Mouse (Mus musculus) CH12.LX (cell line): ENCODE measurements around the gene Vwa5b1. TPM values are rescaled to one million over a fixed set of nuclear protein-coding genes. Genes with fewer than 3 reads are reported as not detected.
A peak's percentile ranks its signal among the peaks of the same experiment; 100 is the strongest.

Experiments
- DNase-seq: peaks from one replicate; pipeline ENCODE4 v3.0.0-alpha.2; 2013; ENCODE audit errors: extremely low read depth
- H3K27ac ChIP-seq: 2 replicates; pipeline ENCODE4 v1.5.1; 2012; ENCODE audit warnings: low read depth, mild to moderate bottlenecking, control low read depth, moderate library complexity; ENCODE audit not compliant: insufficient read depth
- H3K27me3 ChIP-seq: replicated peaks from 2 replicates; pipeline ENCODE3; 2012; ENCODE audit warnings: inconsistent platforms
- H3K36me3 ChIP-seq, 2 experiments: replicated peaks in 1 of 2; 2 replicates each; pipeline versions ENCODE3 to v1.6.1; 2012; ENCODE audit warnings: inconsistent platforms in 1 of 2, low read length in 1 of 2, mild to moderate bottlenecking in 1 of 2, mixed read lengths in 1 of 2, moderate library complexity in 1 of 2; ENCODE audit not compliant: control insufficient read depth in 1 of 2, insufficient read depth in 1 of 2
- H3K4me1 ChIP-seq, 2 experiments: 2 replicates each; pipeline ENCODE4 v1.6.1; 2012; ENCODE audit warnings: inconsistent platforms in 1 of 2, moderate library complexity in 1 of 2; ENCODE audit not compliant: insufficient read depth in 2 of 2, control insufficient read depth in 1 of 2
- H3K4me2 ChIP-seq: 2 replicates; pipeline ENCODE4 v1.6.1; 2012; ENCODE audit warnings: low read depth, mild to moderate bottlenecking, control low read depth; ENCODE audit not compliant: poor library complexity, insufficient read depth, severe bottlenecking
- H3K4me3 ChIP-seq, 3 experiments: fragments of 150-350 bp in 1 of 3; sonication (generic) in 1 of 3; replicated peaks in 1 of 3; 2 replicates each; pipeline versions ENCODE3 to v1.5.1; 2011 to 2012; ENCODE audit warnings: low read depth in 2 of 3, low read length in 2 of 3, mild to moderate bottlenecking in 2 of 3, moderate library complexity in 2 of 3, control low read depth in 1 of 3, improper control_type of control experiment in 1 of 3, inconsistent platforms in 1 of 3, mixed read lengths in 1 of 3; ENCODE audit not compliant: poor library complexity in 1 of 3
- H3K79me2 ChIP-seq: replicated peaks from 2 replicates; pipeline ENCODE4 v1.6.1; 2012; ENCODE audit warnings: mild to moderate bottlenecking, moderate library complexity; ENCODE audit not compliant: control insufficient read depth, poor library complexity, insufficient read depth, severe bottlenecking; ENCODE audit errors: extremely low read depth
- H3K9ac ChIP-seq: 2 replicates; pipeline ENCODE4 v1.6.1; 2012; ENCODE audit warnings: low read depth, mild to moderate bottlenecking, control low read depth, moderate library complexity; ENCODE audit not compliant: insufficient read depth
- H3K9me3 ChIP-seq: replicated peaks from 2 replicates; pipeline ENCODE3; 2012; ENCODE audit warnings: low read length, inconsistent platforms, mixed read lengths
- CHD2 ChIP-seq: IDR thresholded peaks from 2 replicates; pipeline ENCODE4 v1.6.1; 2011; ENCODE audit warnings: low read length, improper control_type of control experiment
- CTCF ChIP-seq, 2 experiments: IDR thresholded peaks in 1 of 2; conservative IDR thresholded peaks in 1 of 2; 2 replicates each; pipeline ENCODE4 v1.5.1; 2011 to 2012; ENCODE audit warnings: low read depth in 2 of 2, low read length in 2 of 2, improper control_type of control experiment in 1 of 2, inconsistent platforms in 1 of 2, mild to moderate bottlenecking in 1 of 2, moderate library complexity in 1 of 2
- E2F4 ChIP-seq: IDR thresholded peaks from 2 replicates; pipeline ENCODE4 v1.6.1; 2011; ENCODE audit warnings: low read depth, low read length, improper control_type of control experiment; ENCODE audit not compliant: insufficient replicate concordance
- JUN ChIP-seq: IDR thresholded peaks from 2 replicates; pipeline ENCODE4 v1.6.1; 2011; ENCODE audit warnings: low read depth, mild to moderate bottlenecking, low read length, improper control_type of control experiment, moderate library complexity; ENCODE audit not compliant: insufficient read depth
- JUND ChIP-seq: conservative IDR thresholded peaks from 2 replicates; pipeline ENCODE4 v1.6.1; 2011; ENCODE audit warnings: low read depth, low read length, improper control_type of control experiment
- MAFK ChIP-seq: IDR thresholded peaks from 2 replicates; pipeline ENCODE4 v1.6.1; 2011; ENCODE audit warnings: low read length, improper control_type of control experiment; ENCODE audit not compliant: insufficient replicate concordance
- MAZ ChIP-seq: IDR thresholded peaks from 2 replicates; pipeline ENCODE4 v1.6.1; 2012; ENCODE audit warnings: low read depth, mild to moderate bottlenecking, inconsistent platforms, low read length, improper control_type of control experiment, moderate library complexity
- MXI1 ChIP-seq: IDR thresholded peaks from 2 replicates; pipeline ENCODE4 v1.6.1; 2011; ENCODE audit warnings: mild to moderate bottlenecking, low read depth, low read length, improper control_type of control experiment
- NELFE ChIP-seq: IDR thresholded peaks from 2 replicates; pipeline ENCODE4 v1.6.1; 2011; ENCODE audit warnings: low read depth, low read length, improper control_type of control experiment
- POLR2A ChIP-seq: IDR thresholded peaks from 2 replicates; pipeline ENCODE4 v1.6.1; 2011; ENCODE audit warnings: low read depth, mild to moderate bottlenecking, improper control_type of control experiment, low read length
- POLR2AphosphoS2 ChIP-seq: IDR thresholded peaks from 2 replicates; pipeline ENCODE4 v1.6.1; 2011; ENCODE audit warnings: low read depth, low read length, improper control_type of control experiment
- RAD21 ChIP-seq: IDR thresholded peaks from 2 replicates; pipeline ENCODE4 v1.6.1; 2011; ENCODE audit warnings: low read depth, mild to moderate bottlenecking, low read length, improper control_type of control experiment, moderate library complexity
- SMC3 ChIP-seq: IDR thresholded peaks from 2 replicates; pipeline ENCODE4 v1.6.1; 2011; ENCODE audit warnings: low read depth, low read length, improper control_type of control experiment
- USF1 ChIP-seq: IDR thresholded peaks from 2 replicates; pipeline ENCODE4 v1.6.1; 2014; ENCODE audit warnings: low read depth, mild to moderate bottlenecking, inconsistent platforms, low read length, improper control_type of control experiment
- ZNF384 ChIP-seq: IDR thresholded peaks from 2 replicates; pipeline ENCODE4 v1.6.1; 2012; ENCODE audit warnings: low read depth, low read length, improper control_type of control experiment, inconsistent platforms
- dilution Hi-C: fragments of 300-500 bp; cut with MboI; formaldehyde crosslinking; loops from 2 replicates; pipeline ENCODE4 v1.14.3; 2020; ENCODE audit warnings: low sequenced_read_pairs; ENCODE audit not compliant: extremely low pct_unique_long_range_greater_than_20kb, extremely low pct_ligation_motif_present
- in situ Hi-C: fragments of 300-500 bp; cut with MboI; formaldehyde crosslinking; loops from 3 replicates; pipeline ENCODE4 v1.14.3; 2019; ENCODE audit warnings: low sequenced_read_pairs, low pct_ligation_motif_present, low pct_unique_long_range_greater_than_20kb, mixed read lengths
- polyA plus RNA-seq: library from polyadenylated mRNA; unstranded; fragments of >175 nt; gene quantifications from 2 replicates; pipeline ENCODE4 v1.2.1, GENCODE M21; 2012; ENCODE audit warnings: low read depth; ENCODE audit not compliant: insufficient read length
- total RNA-seq, 2 experiments: library from RNA; depleted of rRNA; stranded (reverse); fragments of 300-350 nt in 1 of 2; fragments of >200 nt in 1 of 2; gene quantifications; 2 replicates each; pipeline ENCODE4 v1.2.3; 2012 to 2014

The Vwa5b1 gene
- total and polyA plus RNA-seq, 3 experiments, result not detected

DNA sequence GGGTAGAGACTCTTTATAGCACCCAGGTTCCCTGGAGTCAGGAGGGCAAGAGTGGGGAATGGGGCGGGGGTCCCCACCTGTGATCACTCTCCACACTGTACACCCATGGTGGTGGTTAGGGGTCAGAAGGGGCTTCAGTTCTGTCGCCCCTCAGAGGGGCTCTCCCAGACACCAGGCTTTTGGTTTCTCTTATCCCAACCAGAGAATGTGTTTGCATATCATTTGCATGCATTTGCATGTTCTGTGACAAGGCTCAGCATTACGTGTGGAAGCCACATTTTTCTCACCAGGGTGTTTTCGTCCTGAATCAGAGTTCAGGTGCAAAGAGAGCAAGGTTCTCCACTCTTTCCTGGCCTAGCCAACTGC lies 97.6 kb downstream of the Vwa5b1 start:
- in situ Hi-C loops, result no loop called here
- Histone ChIP-seq H3K79me2 (no peaks in the 10 kb centered on the region), H3K4me1 (peaks cover 11 to 17% of the 10 kb centered on the region in 2 experiments; a peak in 3 of 4 replicates), H3K27me3 (peaks cover 50% of the 10 kb centered on the region), H3K4me3 (no peak overlapping the region), H3K9me3 (peaks cover 22% of the 10 kb centered on the region), H3K36me3 (no peaks in the 10 kb centered on the region), H3K9ac (no peak overlapping the region), H3K27ac (no peak overlapping the region), H3K4me2 (no peak overlapping the region)
- no peak for TF ChIP-seq SMC3
- TF ChIP-seq POLR2AphosphoS2, result no peak
- TF ChIP-seq MAZ, result no peak
- no peak for TF ChIP-seq CHD2
- TF ChIP-seq MAFK, result no peak
- no peak for TF ChIP-seq RAD21
- no peak for TF ChIP-seq JUND
- TF ChIP-seq USF1, result no peak
- TF ChIP-seq ZNF384, result no peak
- peak; percentile 30 for DNase-seq
- dilution Hi-C loops, result no loop called here

DNA sequence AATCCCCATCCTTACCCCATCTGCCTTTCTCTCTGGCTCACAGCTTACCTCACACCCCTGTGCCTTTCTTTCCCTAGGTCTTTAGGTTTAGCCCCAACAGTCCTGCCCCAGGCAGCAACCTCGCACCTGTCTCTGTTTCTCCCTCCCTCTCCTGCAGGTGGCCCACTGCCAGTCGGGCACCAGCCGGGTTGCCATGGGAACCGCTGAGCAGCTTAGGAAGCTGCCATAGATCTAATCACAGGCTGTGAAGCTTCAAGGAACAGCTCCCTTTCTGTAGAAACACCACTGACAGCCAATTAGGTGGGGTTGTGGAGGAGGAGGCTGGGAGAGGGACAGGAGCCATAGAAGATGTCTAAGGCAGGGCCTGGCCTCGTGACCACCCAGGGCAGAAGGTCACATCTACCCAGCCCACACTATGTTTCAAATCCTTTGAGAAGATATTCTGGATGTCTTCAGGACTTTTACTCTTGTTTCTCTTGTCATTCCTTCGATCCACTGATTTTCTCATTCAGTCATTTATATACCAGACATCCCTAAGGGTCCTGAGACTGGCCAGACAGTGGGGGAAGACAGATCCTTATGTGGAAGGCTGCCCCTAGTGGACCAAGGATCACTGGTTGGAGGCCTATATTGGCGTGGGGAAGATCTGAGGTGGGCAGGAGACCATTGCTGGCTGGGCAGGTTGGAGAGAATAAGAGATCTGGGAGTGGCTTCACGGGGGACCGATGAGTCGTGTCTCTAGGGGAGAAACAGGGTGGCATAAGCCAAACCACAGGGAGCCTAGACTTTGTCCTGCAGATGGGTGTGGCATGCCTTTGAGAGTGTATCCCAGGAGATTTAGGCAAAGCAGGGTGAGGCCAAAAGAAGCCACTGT lies 98.2 kb downstream of the Vwa5b1 start:
- H3K36me3 ChIP-seq, result no peaks in the 10 kb centered on the region
- no peak overlapping the region for H3K4me2 ChIP-seq
- no peak overlapping the region for H3K27ac ChIP-seq
- DNase-seq, result peak; percentile 33
- no peak overlapping the region for H3K9ac ChIP-seq
- in situ Hi-C loops (no loop called here), dilution Hi-C loops (no loop called here)
- peaks cover 44% of the 10 kb centered on the region for H3K27me3 ChIP-seq
- peaks cover 22% of the 10 kb centered on the region for H3K9me3 ChIP-seq
- H3K4me1 ChIP-seq, result peaks cover 11 to 17% of the 10 kb centered on the region in 2 experiments; a peak in 3 of 4 replicates
- no peak overlapping the region for H3K4me3 ChIP-seq
- H3K79me2 ChIP-seq, result no peaks in the 10 kb centered on the region
- TF ChIP-seq CTCF (conservative IDR thresholded peaks at IDR 0.05 in 1 of 2, IDR thresholded peaks at IDR 0.05 in 1 of 2; ENCODE audit: low read depth in 2 of 2, low read length in 2 of 2), result 0 out of 4 replicates have a peak, but pooled peaks of 1 of the 2 experiments have one; percentile 17
- TF ChIP-seq USF1, result no peak
- no peak for TF ChIP-seq NELFE
- TF ChIP-seq ZNF384, result no peak
- TF ChIP-seq POLR2AphosphoS2, result no peak
- no peak for TF ChIP-seq JUN

DNA sequence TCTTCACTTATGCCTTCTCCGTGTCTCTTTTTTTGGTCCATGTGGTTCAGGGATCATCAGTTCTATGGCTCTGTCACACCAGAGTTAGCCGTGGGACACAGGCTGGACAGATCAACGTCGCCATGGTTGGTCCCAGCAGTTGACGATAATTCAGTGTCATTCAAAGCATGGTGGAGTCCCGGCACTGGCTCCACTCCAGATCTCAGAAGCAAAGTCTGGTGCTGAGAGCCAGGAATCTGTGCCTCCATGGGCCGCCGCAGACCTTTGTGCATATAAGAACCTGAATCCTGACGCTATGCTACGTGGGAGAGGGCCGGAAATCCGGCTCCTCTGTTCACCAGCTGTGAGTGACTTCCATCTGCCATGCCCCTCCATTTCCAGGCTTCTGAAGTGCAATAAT lies 100.1 kb downstream of the Vwa5b1 start:
- no peak overlapping the region for H3K4me3 ChIP-seq
- no peak overlapping the region for H3K27ac ChIP-seq
- in situ Hi-C loops, result no loop called here
- H3K36me3 ChIP-seq, result no peaks in the 10 kb centered on the region
- dilution Hi-C loops, result no loop called here
- H3K9me3 ChIP-seq, result peaks cover 16% of the 10 kb centered on the region
- DNase-seq, result no peak
- TF ChIP-seq CHD2, result no peak
- TF ChIP-seq JUN, result no peak
- no peak for TF ChIP-seq E2F4
- no peak for TF ChIP-seq POLR2A
- no peak for TF ChIP-seq MXI1
- peaks cover 11 to 17% of the 10 kb centered on the region in 2 experiments; a peak in 3 of 4 replicates for H3K4me1 ChIP-seq
- no peaks in the 10 kb centered on the region for H3K79me2 ChIP-seq
- no peak overlapping the region for H3K4me2 ChIP-seq
- H3K9ac ChIP-seq, result no peak overlapping the region
- H3K27me3 ChIP-seq, result peaks cover 32% of the 10 kb centered on the region
